Mouse (Mus musculus): ENCODE measurements around the gene Lrg1.

DNA sequence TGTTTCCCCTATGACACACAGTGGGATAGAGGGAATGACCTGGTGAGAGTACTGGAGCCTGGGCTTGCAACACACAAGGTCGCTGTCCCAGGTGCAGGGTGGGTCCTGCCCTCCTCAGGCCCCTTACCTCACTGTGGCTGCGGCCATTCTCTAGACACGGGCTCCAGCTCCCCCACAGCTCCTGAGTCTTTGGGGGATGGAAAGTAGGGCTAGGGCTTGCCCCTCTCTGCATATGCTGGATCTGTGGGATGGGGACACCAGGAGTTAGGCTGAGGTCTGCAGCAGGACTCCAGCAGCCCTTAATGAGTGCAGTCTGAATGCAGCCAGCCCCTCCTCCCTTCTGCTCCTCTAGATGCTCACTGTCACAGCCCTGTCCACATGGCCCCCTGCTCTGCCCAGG lies 9.1 kb downstream of the Lrg1 start:
- TF ChIP-seq POLR2AphosphoS5 (IDR thresholded peaks at IDR 0.05; ENCODE audit: insufficient replicate concordance, low read depth, low read length) (no peak), CTCF (IDR thresholded peaks at IDR 0.05; ENCODE audit: low read depth, low read length) (no peak), GATA2 (IDR thresholded peaks at IDR 0.05; ENCODE audit: borderline replicate concordance, low read depth, low read length) (no peak), TAL1 (conservative IDR thresholded peaks at IDR 0.05; ENCODE audit: low read depth, low read length) (no peak), GATA1 (IDR thresholded peaks at IDR 0.05; ENCODE audit: borderline replicate concordance, low read length) (no peak)
